Mouse (Mus musculus): ENCODE data around the gene Epc2. TPM values are rescaled to one million over a fixed set of nuclear protein-coding genes. Genes with fewer than 3 reads are reported as not detected.

Epc2 gene
- polyA plus RNA-seq, 1 experiment from 2014 or later, result 11.9 TPM

GRCm38 (mm10) chr2:49452451-49453081, 1.3 kb downstream of the Epc2 start:
- H3K27me3 ChIP-seq (ENCODE audit: control insufficient read depth, insufficient read depth, low read length), result no peaks in the 10 kb centered on the region
- ATAC-seq (ENCODE audit: insufficient number of reproducible peaks, low FRiP score, low TSS enrichment, low read depth), result peak; percentile 52; the same call in 1 of the 2 replicates

GRCm38 (mm10) chr2:49457797-49458196, 6.5 kb downstream of the Epc2 start:
- H3K4me3 ChIP-seq (ENCODE audit: low read depth, low read length), result no peak overlapping the region
- no peaks in the 10 kb centered on the region for H3K27me3 ChIP-seq (ENCODE audit: control insufficient read depth, insufficient read depth, low read length)
- H3K9me3 ChIP-seq (ENCODE audit: control insufficient read depth, low read length), result no peaks in the 10 kb centered on the region; the same call in 1 of the 2 replicates
- no peak overlapping the region for H3K4me2 ChIP-seq (ENCODE audit: low read depth, severe bottlenecking)
- no peak overlapping the region for H3K27ac ChIP-seq (replicated peaks; ENCODE audit: low read depth, low read length)
- H3K9ac ChIP-seq (ENCODE audit: low read length), result no peak overlapping the region
- DNase-seq (ENCODE audit: low spot score) (peak; percentile 17), ATAC-seq (ENCODE audit: insufficient number of reproducible peaks, low FRiP score, low TSS enrichment, low read depth) (no peak)
- no peaks in the 10 kb centered on the region for H3K4me1 ChIP-seq (ENCODE audit: control insufficient read depth, insufficient read depth, low read length)
- H3K36me3 ChIP-seq (ENCODE audit: control insufficient read depth, insufficient read depth, low read length), result no peaks in the 10 kb centered on the region
- 92% methylated on average over 2 of the region's 2 CpGs for WGBS

More at GRCm38 (mm10) chr2:49452451-49453081, 1.3 kb downstream of the Epc2 start:
- WGBS, result under 1% methylated on average over 37 of the region's 37 CpGs
- H3K27ac ChIP-seq (replicated peaks; ENCODE audit: low read depth, low read length), result 0 out of 2 replicates have a peak overlapping the region, but pooled peaks have one; percentile 100
- H3K36me3 ChIP-seq (ENCODE audit: control insufficient read depth, insufficient read depth, low read length), result no peaks in the 10 kb centered on the region
- H3K4me2 ChIP-seq (ENCODE audit: low read depth, severe bottlenecking), result peak overlapping the region; percentile 53
- peak; percentile 55 for DNase-seq (ENCODE audit: low spot score)
- H3K4me1 ChIP-seq (ENCODE audit: control insufficient read depth, insufficient read depth, low read length), result peaks cover 6% of the 10 kb centered on the region
- H3K9me3 ChIP-seq (ENCODE audit: control insufficient read depth, low read length), result no peaks in the 10 kb centered on the region
- peak overlapping the region; percentile 99 for H3K9ac ChIP-seq (ENCODE audit: low read length)
- H3K4me3 ChIP-seq (ENCODE audit: low read depth, low read length), result peak overlapping the region; percentile 80

GRCm38 (mm10) chr2:49465672-49466222, 14.5 kb downstream of the Epc2 start:
- WGBS, result 90% methylated on average over 3 of the region's 3 CpGs
- H3K9ac ChIP-seq (ENCODE audit: low read length), result no peak overlapping the region

GRCm38 (mm10) chr2:49467038-49467437, 15.8 kb downstream of the Epc2 start:
- H3K27ac ChIP-seq (replicated peaks; ENCODE audit: low read depth, low read length), result no peak overlapping the region
- 85% methylated on average over 1 of the region's 1 CpGs for WGBS
- DNase-seq (ENCODE audit: low spot score) (no peak), ATAC-seq (ENCODE audit: insufficient number of reproducible peaks, low FRiP score, low TSS enrichment, low read depth) (no peak)
- no peak overlapping the region for H3K4me3 ChIP-seq (ENCODE audit: low read depth, low read length)
- no peaks in the 10 kb centered on the region for H3K9me3 ChIP-seq (ENCODE audit: control insufficient read depth, low read length)
- H3K4me2 ChIP-seq (ENCODE audit: low read depth, severe bottlenecking), result no peak overlapping the region
- H3K27me3 ChIP-seq (ENCODE audit: control insufficient read depth, insufficient read depth, low read length), result no peaks in the 10 kb centered on the region
- H3K4me1 ChIP-seq (ENCODE audit: control insufficient read depth, insufficient read depth, low read length), result no peaks in the 10 kb centered on the region
- no peaks in the 10 kb centered on the region for H3K36me3 ChIP-seq (ENCODE audit: control insufficient read depth, insufficient read depth, low read length)
- no peak overlapping the region for H3K9ac ChIP-seq (ENCODE audit: low read length)

More at GRCm38 (mm10) chr2:49465672-49466222, 14.5 kb downstream of the Epc2 start:
- DNase-seq (ENCODE audit: low spot score), result no peak
- H3K27me3 ChIP-seq (ENCODE audit: control insufficient read depth, insufficient read depth, low read length), result no peaks in the 10 kb centered on the region
- no peak overlapping the region for H3K4me3 ChIP-seq (ENCODE audit: low read depth, low read length)
- H3K9me3 ChIP-seq (ENCODE audit: control insufficient read depth, low read length), result no peaks in the 10 kb centered on the region; the same call in 1 of the 2 replicates
- no peak overlapping the region for H3K27ac ChIP-seq (replicated peaks; ENCODE audit: low read depth, low read length)
- H3K4me2 ChIP-seq (ENCODE audit: low read depth, severe bottlenecking), result no peak overlapping the region
- H3K36me3 ChIP-seq (ENCODE audit: control insufficient read depth, insufficient read depth, low read length), result no peaks in the 10 kb centered on the region
- ATAC-seq (ENCODE audit: insufficient number of reproducible peaks, low FRiP score, low TSS enrichment, low read depth), result no peak
- H3K4me1 ChIP-seq (ENCODE audit: control insufficient read depth, insufficient read depth, low read length), result no peaks in the 10 kb centered on the region

- no peak overlapping the region for H3K9ac ChIP-seq (ENCODE audit: low read length)
- H3K4me1 ChIP-seq (ENCODE audit: control insufficient read depth, insufficient read depth, low read length), result no peaks in the 10 kb centered on the region
- DNase-seq (ENCODE audit: low spot score) (no peak), ATAC-seq (ENCODE audit: insufficient number of reproducible peaks, low FRiP score, low TSS enrichment, low read depth) (no peak)
- H3K4me3 ChIP-seq (ENCODE audit: low read depth, low read length), result no peak overlapping the region
- H3K4me2 ChIP-seq (ENCODE audit: low read depth, severe bottlenecking), result no peak overlapping the region
- H3K9me3 ChIP-seq (ENCODE audit: control insufficient read depth, low read length), result no peaks in the 10 kb centered on the region
- H3K27me3 ChIP-seq (ENCODE audit: control insufficient read depth, insufficient read depth, low read length), result no peaks in the 10 kb centered on the region
- H3K36me3 ChIP-seq (ENCODE audit: control insufficient read depth, insufficient read depth, low read length), result no peaks in the 10 kb centered on the region
- H3K27ac ChIP-seq (replicated peaks; ENCODE audit: low read depth, low read length), result no peak overlapping the region
- 87% methylated on average over 3 of the region's 3 CpGs for WGBS
Measured at GRCm38 (mm10) chr2:49471188-49471587, 19.9 kb downstream of the Epc2 start.

GRCm38 (mm10) chr2:49471641-49472355, 20.5 kb downstream of the Epc2 start:
- H3K9me3 ChIP-seq (ENCODE audit: control insufficient read depth, low read length), result no peaks in the 10 kb centered on the region
- H3K27ac ChIP-seq (replicated peaks; ENCODE audit: low read depth, low read length), result no peak overlapping the region
- ATAC-seq (ENCODE audit: insufficient number of reproducible peaks, low FRiP score, low TSS enrichment, low read depth), result no peak
- H3K4me1 ChIP-seq (ENCODE audit: control insufficient read depth, insufficient read depth, low read length), result no peaks in the 10 kb centered on the region
- H3K36me3 ChIP-seq (ENCODE audit: control insufficient read depth, insufficient read depth, low read length), result no peaks in the 10 kb centered on the region
- 74% methylated on average over 5 of the region's 5 CpGs for WGBS
- H3K4me2 ChIP-seq (ENCODE audit: low read depth, severe bottlenecking), result no peak overlapping the region
- H3K9ac ChIP-seq (ENCODE audit: low read length), result no peak overlapping the region
- H3K27me3 ChIP-seq (ENCODE audit: control insufficient read depth, insufficient read depth, low read length), result no peaks in the 10 kb centered on the region
- H3K4me3 ChIP-seq (ENCODE audit: low read depth, low read length), result no peak overlapping the region
- no peak for DNase-seq (ENCODE audit: low spot score)

- no peak overlapping the region for H3K9ac ChIP-seq (ENCODE audit: low read length)
- H3K27ac ChIP-seq (replicated peaks; ENCODE audit: low read depth, low read length), result no peak overlapping the region
- no peaks in the 10 kb centered on the region for H3K36me3 ChIP-seq (ENCODE audit: control insufficient read depth, insufficient read depth, low read length)
- WGBS, result 93% methylated on average over 6 of the region's 6 CpGs
- H3K9me3 ChIP-seq (ENCODE audit: control insufficient read depth, low read length), result no peaks in the 10 kb centered on the region
- H3K4me3 ChIP-seq (ENCODE audit: low read depth, low read length), result no peak overlapping the region
- ATAC-seq (ENCODE audit: insufficient number of reproducible peaks, low FRiP score, low TSS enrichment, low read depth), result no peak
- H3K4me1 ChIP-seq (ENCODE audit: control insufficient read depth, insufficient read depth, low read length), result no peaks in the 10 kb centered on the region
- no peak for DNase-seq (ENCODE audit: low spot score)
- no peaks in the 10 kb centered on the region for H3K27me3 ChIP-seq (ENCODE audit: control insufficient read depth, insufficient read depth, low read length)
- H3K4me2 ChIP-seq (ENCODE audit: low read depth, severe bottlenecking), result no peak overlapping the region
Measured at GRCm38 (mm10) chr2:49472443-49472842, 21.2 kb downstream of the Epc2 start.

- ATAC-seq (ENCODE audit: insufficient number of reproducible peaks, low FRiP score, low TSS enrichment, low read depth), result no peak
- Histone ChIP-seq H3K4me3 (ENCODE audit: low read depth, low read length) (no peak overlapping the region), H3K36me3 (ENCODE audit: control insufficient read depth, insufficient read depth, low read length) (no peaks in the 10 kb centered on the region), H3K27me3 (ENCODE audit: control insufficient read depth, insufficient read depth, low read length) (no peaks in the 10 kb centered on the region), H3K27ac (replicated peaks; ENCODE audit: low read depth, low read length) (no peak overlapping the region), H3K4me2 (ENCODE audit: low read depth, severe bottlenecking) (no peak overlapping the region), H3K4me1 (ENCODE audit: control insufficient read depth, insufficient read depth, low read length) (no peaks in the 10 kb centered on the region), H3K9ac (ENCODE audit: low read length) (no peak overlapping the region), H3K9me3 (ENCODE audit: control insufficient read depth, low read length) (no peaks in the 10 kb centered on the region)
- no peak for DNase-seq (ENCODE audit: low spot score)
Measured at GRCm38 (mm10) chr2:49482146-49482545, 30.9 kb downstream of the Epc2 start.

All from limb, embryonic 11.5 days (tissue).